Mouse (Mus musculus): ENCODE measurements around the gene Nt5c2.

Nt5c2 gene

GRCm38 (mm10) chr19:47014447-47015381 is at the start of gene Nt5c2, which contains the start of gene Ina:
Nt5c2 (minus strand) TSS chr19:47015153.
Ina (plus strand) TSS chr19:47014698.
- peak; percentile 35 for DNase-seq (ENCODE audit: low spot score)

GRCm38 (mm10) chr19:47057684-47058083 is 42.7 kb upstream of the Nt5c2 start:
- DNase-seq (ENCODE audit: low spot score): no peak

GRCm38 (mm10) chr19:47053471-47053870 is 38.5 kb upstream of the Nt5c2 start:
- DNase-seq (ENCODE audit: low spot score): peak; percentile 69

- no peak for DNase-seq (ENCODE audit: low spot score)
Observed at GRCm38 (mm10) chr19:47052927-47053326, 38.0 kb upstream of the Nt5c2 start.

GRCm38 (mm10) chr19:47050271-47051032 is 35.5 kb upstream of the Nt5c2 start, which contains the start of gene Pcgf6:
Pcgf6 (minus strand) TSS chr19:47050906.
- DNase-seq (ENCODE audit: low spot score): peak; percentile 89

- DNase-seq (ENCODE audit: low spot score): no peak
Observed at GRCm38 (mm10) chr19:47049840-47050239, 34.9 kb upstream of the Nt5c2 start.

GRCm38 (mm10) chr19:47049061-47049460 is 34.1 kb upstream of the Nt5c2 start:
- no peak for DNase-seq (ENCODE audit: low spot score)

GRCm38 (mm10) chr19:47047236-47047833 is 32.4 kb upstream of the Nt5c2 start:
- DNase-seq (ENCODE audit: low spot score): no peak

GRCm38 (mm10) chr19:47046343-47046742 is 31.4 kb upstream of the Nt5c2 start:
- DNase-seq (ENCODE audit: low spot score): no peak

GRCm38 (mm10) chr19:47043608-47044007 is 28.7 kb upstream of the Nt5c2 start:
- no peak for DNase-seq (ENCODE audit: low spot score)

GRCm38 (mm10) chr19:47040720-47041473 is 25.9 kb upstream of the Nt5c2 start:
- DNase-seq (ENCODE audit: low spot score): no peak

GRCm38 (mm10) chr19:47036596-47036995 is 21.6 kb upstream of the Nt5c2 start:
- no peak for DNase-seq (ENCODE audit: low spot score)

- no peak for DNase-seq (ENCODE audit: low spot score)
Observed at GRCm38 (mm10) chr19:47034916-47035315, 20.0 kb upstream of the Nt5c2 start.

GRCm38 (mm10) chr19:47031770-47032169 is 16.8 kb upstream of the Nt5c2 start:
- DNase-seq (ENCODE audit: low spot score): no peak

- no peak for DNase-seq (ENCODE audit: low spot score)
Observed at GRCm38 (mm10) chr19:47029796-47030195, 14.8 kb upstream of the Nt5c2 start.

- no peak for DNase-seq (ENCODE audit: low spot score)
Observed at GRCm38 (mm10) chr19:47026513-47026912, 11.6 kb upstream of the Nt5c2 start.

- DNase-seq (ENCODE audit: low spot score): peak; percentile 23
Observed at GRCm38 (mm10) chr19:47024954-47025353, 10.0 kb upstream of the Nt5c2 start.

GRCm38 (mm10) chr19:47023546-47023945 is 8.6 kb upstream of the Nt5c2 start:
- no peak for DNase-seq (ENCODE audit: low spot score)

- DNase-seq (ENCODE audit: low spot score): no peak
Observed at GRCm38 (mm10) chr19:47022709-47023108, 7.8 kb upstream of the Nt5c2 start.

- no peak for DNase-seq (ENCODE audit: low spot score)
Observed at GRCm38 (mm10) chr19:47019326-47019725, 4.4 kb upstream of the Nt5c2 start.

- no peak for DNase-seq (ENCODE audit: low spot score)
Observed at GRCm38 (mm10) chr19:47018330-47018729, 3.4 kb upstream of the Nt5c2 start.

GRCm38 (mm10) chr19:47017831-47018230 is 2.9 kb upstream of the Nt5c2 start:
- DNase-seq (ENCODE audit: low spot score): no peak
